Mouse (Mus musculus) right cerebral cortex, postnatal 10 days (tissue): Measurements from ENCODE around the gene 4930452B06Rik.

Source experiments
- DNase-seq, 2 experiments: peaks; one replicate each; pipeline ENCODE4 v3.0.0; 2021; ENCODE audit warnings: low spot score in 2 of 2

The 4930452B06Rik gene

DNA sequence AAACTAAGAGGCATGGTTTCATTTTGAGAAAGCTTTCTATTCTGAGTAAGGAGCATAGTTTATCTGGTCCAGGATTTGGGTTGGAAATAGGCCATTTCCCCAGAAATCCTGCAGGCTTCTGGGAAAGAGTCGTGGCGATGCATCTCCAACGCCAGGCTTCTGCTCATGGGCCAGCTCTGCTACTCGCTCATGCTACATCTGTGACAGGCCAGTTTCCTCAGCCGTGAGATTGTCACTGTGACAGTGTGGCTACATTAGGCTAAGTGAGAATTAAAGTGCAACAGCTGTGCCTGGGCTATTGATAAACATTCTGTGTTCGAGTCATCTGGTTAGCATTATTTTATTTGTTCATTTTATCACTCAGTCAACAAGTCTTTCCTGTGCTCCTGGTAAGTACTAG, 140.8 kb downstream of the 4930452B06Rik start:
- no peak for DNase-seq

DNA sequence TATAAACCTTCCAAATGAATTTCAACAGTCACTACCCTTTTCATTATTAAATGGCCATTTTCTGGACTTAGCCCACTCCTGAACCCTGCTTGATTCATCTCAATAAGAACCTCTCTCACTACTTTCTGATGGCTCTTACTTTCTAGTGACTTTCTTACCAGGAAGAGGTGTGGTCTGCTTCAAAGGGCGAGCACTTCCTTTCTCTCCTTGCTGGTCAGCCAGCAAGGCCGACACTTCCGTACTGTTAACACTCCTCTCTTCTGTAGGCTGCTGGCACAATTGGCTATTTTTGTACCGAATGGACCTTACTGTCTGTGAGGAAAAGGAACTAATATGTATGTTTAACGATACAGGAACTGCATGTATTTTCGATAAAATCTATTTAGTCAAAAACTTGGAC, 148.4 kb downstream of the 4930452B06Rik start:
- no peak for DNase-seq

DNA sequence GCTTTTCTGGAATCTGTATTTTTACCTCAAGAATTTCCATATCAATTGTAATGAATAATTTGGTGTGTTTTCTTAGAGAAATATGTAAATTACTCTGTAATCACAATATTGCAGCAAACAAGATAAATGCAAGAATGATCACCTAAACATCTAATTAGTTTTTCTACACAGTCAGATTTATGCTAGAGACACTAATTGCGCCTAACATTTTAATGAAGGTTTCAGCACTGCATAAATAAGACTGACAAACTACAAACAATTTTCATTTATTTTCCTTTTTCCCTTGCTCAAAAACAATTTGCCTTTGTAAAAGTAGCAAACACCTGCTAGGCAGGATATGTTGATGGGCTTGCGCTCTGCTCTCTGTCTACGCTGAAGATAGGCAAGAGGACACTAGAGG, 152.0 kb downstream of the 4930452B06Rik start:
- DNase-seq, result no peak

DNA sequence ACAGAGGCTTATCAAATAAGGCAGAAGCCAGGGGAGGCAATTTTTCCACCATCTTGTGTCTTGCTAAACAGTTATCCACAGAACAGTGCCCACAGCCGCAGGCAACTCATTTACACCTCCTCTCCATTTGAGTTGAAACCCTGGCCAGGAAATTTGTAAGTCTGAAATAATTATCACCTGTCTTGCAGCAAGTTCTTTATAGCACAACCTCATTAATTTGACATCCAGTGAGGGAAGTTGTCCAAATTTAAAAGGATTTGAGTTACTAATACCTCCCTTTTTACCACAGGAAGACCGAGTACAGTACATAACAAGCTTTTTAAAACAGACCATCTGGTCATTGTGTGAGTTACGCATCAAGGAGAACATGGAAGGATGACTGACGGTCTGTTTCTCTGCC, 154.8 kb downstream of the 4930452B06Rik start:
- peak in 1 of 2 experiments; percentile 37 for DNase-seq

DNA sequence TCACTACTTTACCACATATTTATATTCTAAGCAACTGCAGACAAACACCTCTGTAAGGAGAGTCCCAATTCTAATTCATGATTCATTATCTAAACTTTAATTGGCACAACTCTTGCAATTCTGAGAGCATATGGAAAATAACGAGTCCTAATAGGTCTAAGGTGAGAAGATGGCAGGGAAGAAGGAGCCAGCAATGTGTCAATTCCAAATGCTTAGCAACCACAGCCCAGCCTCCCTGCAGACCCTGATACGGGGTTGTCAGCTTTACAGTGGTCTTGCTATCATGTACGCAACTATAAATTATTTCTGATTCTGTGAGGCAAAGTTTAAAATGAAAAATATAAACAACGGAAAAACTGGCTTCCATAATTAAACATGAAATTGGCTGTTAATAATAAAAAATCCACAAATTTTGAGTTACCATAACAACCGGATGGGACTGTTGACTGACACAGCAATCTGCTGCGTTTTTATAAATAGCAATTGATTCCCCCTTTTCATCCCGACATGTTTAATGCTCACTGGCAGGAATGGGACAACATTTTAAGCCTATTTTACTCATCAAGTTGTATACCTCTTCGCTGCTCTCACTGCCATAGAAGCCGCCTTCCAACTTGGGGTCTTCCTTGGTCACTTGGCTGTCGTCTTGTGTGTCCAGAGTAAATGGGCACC, 155.6 kb downstream of the 4930452B06Rik start:
- no peak for DNase-seq

DNA sequence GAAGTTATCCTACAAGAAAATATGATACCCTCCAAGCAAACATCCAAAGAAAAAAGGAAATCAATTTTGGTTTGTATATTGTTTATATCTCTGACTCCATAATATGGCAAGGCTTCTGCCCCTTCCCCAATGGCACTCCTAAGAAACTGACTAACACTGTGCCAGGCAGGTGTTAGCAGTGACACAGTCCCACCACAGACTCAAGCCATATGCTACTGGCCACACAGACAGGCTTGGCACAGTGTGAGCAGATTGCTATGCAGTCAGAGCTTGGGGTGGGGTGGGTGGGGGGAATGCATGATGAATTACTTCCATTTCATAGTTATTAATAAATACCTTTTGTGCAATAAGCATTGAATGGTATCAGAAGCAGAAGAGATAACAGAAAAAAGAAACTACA, 157.4 kb downstream of the 4930452B06Rik start:
- no peak for DNase-seq

DNA sequence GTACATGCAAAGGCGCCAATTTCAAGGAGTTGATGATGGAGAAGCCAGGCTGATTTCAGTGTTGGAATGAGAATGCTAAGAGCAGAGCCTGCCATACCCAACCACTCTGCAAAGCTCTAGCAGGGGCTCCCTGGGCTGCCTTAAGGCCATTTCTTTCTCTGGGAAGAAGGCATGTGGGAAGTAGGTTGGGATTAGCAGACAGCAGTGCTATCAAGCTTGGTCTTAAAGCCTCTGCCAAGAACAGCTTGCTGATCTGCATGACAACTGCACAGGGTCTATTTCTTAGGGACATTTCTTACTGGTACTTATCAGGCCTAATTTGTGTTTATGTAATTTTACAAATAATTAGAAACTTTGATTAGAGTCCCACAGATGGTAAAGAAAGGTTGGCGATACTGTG, 161.8 kb downstream of the 4930452B06Rik start:
- no peak for DNase-seq

DNA sequence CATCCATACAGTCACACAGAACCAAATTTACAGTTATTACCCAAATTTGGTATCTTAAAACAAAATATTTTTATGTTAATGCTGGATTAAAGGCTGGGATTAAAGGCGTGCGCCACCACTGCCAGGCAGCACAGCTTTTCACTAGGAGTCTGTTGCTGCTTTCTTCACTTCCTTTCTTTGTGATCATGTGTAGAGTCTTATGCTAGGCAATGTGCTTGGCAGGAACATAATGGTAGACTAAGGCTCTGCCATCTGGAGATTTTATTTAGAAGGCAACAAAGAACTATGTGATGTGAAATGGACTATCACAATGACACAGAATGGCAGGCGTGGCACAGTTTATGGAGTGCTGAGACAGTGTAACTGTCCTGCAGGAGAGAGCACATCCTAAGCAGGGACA, 162.7 kb downstream of the 4930452B06Rik start:
- DNase-seq, result no peak

DNA sequence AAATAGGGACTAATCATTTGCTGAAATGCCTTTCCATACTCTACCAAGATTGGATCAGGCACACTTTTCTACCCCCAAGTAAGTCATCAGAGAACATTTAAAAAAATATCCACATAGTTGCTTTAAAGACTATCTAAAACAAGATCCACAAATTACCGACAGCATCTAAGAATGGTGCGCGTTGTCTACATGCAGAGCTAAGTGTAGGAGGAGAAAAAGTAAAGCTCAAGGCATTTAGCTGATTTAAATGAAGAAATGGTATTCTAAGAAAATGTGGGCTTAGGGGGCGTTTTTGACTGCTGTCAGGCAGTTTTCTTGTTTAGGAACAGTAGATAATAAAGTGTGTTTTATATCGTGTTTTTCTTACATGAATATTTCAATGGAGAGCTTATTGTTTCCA, 163.5 kb downstream of the 4930452B06Rik start:
- DNase-seq, result peak in 1 of 2 experiments; percentile 41

DNA sequence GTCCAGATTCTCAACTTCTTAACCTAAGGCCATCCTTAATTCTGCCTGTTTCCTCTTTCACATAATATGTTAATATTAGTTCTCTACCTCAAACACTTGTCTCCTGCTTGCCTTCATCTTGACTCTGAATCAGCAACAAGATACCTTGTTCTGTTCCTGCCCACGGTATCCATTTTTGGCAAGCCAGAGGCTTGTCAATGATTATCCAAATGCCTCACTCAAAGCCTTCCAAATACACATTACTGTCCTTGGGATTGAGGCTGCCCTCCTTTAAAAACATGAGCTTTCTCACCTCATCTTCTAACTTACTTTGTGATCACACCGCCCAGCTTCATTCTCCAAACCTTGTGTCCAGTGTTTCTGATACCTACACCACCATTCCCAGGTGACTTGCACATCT, 170.3 kb downstream of the 4930452B06Rik start:
- DNase-seq, result no peak

DNA sequence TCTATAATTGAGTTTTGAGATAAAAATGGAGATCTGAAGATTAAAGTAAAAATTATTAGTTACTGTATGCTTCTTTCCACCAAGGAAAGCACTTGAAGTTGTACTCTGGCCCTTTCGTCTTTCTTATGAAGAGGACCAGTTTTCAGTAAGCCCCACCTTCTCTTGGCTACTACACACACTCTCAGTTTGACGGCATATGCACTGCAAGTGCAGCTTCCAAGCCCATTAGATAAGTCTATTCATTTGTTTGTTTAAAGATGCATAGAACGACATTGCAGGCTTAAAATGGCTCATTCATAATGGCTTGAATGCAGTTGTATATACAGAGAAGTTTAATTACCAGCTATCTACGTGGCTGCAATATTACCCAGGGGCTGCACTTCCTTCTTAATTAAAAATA, 171.1 kb downstream of the 4930452B06Rik start:
- no peak for DNase-seq

DNA sequence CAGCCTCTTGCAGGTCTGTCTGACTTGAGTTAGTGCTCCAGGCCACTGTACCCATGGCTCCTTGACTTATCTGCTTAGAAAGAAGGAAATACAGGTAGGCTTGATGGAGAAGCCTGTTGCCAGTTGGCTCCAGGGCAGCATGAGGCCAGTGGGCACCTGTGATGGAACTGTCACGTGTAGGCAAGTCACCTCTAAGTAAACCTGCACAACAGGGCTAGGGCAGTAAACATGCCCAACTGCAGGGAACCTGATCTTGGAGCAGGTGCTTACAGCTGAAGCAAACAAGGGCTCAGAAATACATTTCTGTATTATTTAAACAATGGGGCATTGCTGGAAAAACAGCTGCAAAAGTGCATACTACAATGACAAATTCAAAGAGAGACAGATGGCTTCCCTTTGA, 171.8 kb downstream of the 4930452B06Rik start:
- peak in 1 of 2 experiments; percentile 15 for DNase-seq

DNA sequence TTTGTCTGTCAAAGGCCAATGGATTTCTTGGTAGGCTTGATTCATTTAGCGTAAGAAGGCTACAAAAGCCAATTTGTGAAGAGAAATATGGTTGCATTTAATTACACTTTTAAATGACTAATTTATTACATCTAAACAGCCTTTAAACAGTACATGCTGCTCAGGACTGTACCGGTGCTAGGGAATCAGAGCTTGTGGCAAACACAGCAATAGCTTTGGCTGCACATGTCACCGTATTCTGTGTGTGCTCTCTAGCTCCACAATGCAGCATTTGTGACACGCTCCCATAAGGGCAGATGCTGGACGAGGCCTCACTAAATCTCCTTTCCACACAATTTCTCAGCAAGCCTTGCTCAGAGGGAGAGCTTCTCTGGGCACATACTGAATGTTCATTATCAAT, 187.9 kb downstream of the 4930452B06Rik start:
- DNase-seq, result no peak

DNA sequence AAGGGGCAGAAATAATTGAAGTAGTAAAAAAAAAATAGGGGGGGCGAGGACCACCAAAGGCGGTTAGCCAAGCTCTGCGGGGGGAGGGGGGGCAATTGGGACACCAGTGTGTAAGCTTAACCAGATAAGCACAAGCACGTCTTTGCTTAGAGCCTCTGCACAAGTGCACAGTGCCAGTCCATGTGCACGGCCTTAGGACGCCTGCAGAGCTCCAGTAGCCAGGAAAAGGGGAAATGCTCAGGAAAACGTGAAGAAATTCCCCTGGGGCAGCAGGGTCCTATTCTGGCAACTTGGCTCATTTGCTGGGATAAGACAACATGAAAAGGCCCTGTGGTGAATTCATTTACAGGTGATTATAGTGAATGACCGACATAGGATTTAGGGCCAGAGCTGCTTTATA, 188.7 kb downstream of the 4930452B06Rik start:
- DNase-seq, result no peak

DNA sequence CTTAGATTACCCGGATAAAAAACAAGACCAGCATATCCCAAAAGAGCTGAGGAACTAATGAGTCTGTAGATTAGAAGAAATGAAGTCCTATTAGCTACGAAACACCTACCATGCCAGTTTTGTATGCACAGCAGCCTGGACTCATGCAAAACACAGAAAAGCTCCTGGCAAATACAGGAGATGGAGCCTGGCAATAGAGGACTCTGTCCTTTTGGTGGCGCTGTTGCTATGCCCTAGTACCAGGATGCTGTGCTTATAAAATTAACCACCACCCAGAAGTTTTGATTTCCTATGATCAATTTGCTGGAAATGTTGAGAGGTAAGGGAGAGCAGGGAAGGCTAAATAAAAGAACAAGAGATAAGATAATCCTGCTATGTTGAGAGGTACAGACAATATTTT, 189.4 kb downstream of the 4930452B06Rik start:
- peak; percentile 82 to 83 for DNase-seq

DNA sequence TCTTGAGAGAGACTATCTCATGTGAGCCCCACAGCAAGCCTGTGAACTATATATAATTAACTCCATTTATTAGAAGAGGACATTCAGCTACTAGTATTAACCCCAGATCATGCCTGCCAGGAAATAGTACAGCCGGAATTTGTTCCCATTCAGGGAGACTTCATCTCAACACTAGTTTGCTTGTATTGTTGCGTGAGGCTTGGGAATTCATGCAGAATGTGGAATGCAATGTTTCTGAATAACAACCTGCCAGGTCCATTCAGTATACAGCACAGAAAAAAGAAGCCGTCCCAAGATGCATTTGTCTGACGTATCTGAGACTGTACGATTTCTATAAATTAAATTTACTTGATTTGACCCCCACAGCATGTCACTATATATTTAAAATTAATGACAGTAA, 190.2 kb downstream of the 4930452B06Rik start:
- DNase-seq, result no peak

DNA sequence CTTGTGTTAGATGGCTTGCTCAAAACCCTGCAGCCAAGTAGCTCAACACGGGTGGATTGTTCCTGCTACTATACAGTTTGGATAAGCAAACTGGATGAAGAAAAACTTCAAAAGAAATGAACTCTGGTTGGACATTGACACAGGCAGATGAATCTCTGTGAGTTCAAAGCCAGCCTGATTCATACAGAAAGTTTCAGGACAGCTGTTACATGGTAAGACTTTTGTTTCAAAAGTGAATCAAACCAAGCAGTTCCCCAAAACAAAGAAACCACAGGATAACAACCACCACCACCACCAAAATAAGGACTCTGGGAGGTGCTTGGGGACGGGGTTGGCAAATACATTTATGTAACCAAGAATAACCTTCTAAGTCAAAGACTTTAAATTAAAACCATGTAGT, 193.2 kb downstream of the 4930452B06Rik start:
- DNase-seq, result no peak

DNA sequence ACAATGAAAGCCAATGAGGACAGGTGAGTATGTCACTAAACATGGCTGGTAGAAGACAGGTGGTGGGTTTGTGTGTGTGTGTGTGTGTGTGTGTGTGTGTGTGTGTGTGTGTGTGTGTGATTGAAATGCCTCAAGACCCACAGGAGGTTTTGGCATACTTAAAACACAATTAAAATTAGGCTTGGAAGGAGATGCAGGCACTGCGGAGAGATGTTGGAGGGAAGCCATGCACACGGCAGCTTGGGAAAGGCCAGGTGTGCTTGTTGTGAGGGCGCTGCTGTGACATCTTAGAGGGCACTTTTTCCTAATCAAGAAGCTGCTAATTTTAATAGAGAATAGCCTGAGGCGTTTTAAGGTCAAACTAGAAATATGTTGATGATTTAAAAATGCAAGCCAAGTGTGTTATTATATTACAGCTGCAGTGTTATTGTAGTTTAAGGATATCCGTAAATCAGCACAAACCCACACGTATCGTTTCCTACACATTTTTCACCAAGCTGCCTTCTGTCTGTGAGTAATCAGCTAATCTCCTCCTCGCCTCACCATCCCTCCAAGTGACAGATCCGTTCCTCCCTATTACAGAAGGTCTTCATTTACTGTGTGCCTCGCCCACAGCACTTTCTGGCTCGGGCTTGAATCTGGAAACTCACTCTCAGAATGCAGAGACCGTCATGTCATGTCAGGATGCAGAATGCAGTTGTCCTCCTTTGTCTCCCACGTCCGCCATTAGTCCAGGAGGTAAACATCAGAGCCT, 201.5 kb downstream of the 4930452B06Rik start:
- no peak for DNase-seq

DNA sequence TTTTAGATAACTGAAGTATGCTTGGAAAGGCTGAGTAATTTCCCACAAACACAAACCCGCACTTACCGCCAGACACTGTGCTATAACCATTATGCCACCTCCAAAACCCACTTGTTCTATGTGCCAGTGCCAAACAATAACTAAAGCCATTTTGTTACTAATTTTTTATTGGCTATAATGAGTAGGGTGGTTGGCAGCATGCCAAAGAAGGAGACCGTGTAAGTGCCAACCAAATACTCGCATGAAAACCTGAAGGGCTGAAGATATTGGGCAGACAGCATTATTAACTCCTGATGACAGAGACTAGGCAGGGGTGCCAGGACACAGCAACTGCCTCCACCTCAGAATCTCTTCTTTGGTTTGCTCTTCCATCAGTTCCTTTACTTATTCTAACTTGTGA, 203.1 kb downstream of the 4930452B06Rik start:
- DNase-seq, result no peak

DNA sequence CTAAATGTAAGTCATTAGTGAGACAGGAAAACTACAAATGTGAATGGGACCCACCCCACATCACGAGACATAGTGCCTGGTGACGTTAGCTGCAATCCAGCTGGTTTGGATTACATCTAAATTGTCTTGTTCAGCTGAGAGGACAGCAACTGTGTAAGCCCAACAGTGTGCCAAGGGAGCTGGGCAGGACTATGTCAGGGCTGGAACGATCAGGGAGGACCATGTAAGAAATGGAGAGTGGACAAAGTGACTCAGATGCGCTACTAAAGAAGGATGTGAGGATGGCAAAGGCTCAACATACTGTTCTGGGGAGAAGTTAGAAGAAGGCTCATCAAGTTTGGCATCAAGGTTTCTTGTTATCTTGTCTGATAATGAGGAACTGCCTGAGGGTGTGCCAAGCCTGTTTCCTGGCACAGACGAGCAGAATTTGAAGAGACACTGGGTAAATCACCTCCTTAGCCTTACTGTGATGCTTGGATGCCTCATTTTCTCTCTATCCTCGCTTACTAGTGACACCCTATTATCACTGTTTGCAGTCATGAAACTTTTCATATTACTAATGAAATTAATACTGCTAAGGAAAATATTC, 203.6 kb downstream of the 4930452B06Rik start:
- no peak for DNase-seq

DNA sequence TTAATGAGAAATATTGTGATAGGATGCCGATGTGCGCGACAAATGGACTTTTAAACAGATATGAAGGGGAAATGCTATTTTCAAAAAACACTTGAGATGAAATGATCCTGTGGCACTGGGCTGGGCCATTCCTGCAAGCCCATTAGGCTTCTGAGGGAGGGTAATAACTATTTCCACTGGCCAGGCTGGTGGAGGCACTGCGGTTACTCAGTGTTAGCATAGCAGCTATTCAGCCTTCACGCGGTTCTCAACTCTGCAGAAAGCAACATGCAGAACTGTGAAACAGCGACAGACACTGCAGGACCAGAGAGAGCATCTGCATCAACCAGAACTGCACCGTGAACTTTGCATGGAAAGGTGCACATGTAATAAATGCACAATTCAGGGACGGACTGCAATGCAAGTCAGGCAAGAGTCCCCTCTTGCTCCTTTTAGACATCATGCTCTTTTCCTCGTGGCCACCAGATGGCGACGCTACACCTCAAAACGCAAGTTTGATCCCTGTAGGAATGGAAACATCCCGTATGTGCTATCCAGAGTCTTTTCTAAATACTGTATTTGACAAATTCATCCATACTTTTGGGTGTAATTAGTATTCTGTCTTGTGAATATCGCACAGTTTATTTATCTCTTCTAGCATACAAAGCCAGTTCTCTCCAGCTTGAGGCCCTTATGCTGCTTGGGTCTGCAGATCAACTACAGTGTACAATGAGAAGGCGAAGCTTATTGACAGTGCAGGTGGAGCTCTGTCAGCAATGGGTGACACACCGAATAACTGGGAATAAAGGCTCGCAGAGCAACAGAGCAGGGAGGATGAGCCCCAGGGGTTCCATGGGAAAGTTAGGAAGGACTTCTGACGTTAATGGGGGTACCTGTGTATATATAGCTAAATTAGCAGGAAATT, 205.6 kb downstream of the 4930452B06Rik start:
- DNase-seq, result peak; percentile 82 to 87

DNA sequence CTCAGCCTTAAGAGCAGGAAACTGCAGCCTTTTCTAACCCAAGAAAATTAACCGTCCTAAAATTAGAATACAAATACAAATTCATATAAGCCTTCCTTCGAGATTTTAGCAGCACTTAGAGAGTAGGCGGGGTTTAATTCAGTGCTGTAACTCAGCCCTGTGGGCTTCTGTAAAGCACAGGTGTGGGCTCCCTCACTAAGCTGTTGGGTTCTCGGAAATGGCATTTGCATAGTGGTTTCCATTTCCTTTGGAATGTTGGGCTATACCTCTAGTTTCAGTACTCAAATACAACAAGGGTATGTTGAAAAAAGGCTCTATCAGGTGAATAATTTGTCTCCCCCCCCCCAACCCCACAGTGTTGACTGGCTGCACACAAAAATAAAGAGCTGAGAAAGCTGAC, 206.3 kb downstream of the 4930452B06Rik start:
- DNase-seq, result no peak
